In genomic region chr4:120951428-120951973, GRCm38 (mm10) we compare ENCODE assay signal across 8 mouse cellular contexts. TPM values are rescaled to one million over a fixed set of nuclear protein-coding genes. Genes with fewer than 3 reads are reported as not detected.
DNase-seq lines count a peak whose midpoint lies in the region; ATAC-seq and TF ChIP-seq lines count a peak whose summit lies in the region.

Gene Zfp69 (minus strand): TSS chr4:120951699.

- peak within 1 kb of the TSS; percentile 84 for H3K4me3 ChIP-seq in embryonic facial prominence, embryonic 13.5 days
- H3K4me3 ChIP-seq in heart, adult 2 months = peak within 1 kb of the TSS; percentile 82
- H3K4me3 ChIP-seq in limb, embryonic 15.5 days = peak within 1 kb of the TSS; percentile 84
- H3K4me3 ChIP-seq in midbrain, postnatal 0 days (ENCODE audit: low read depth, low read length) = peak within 1 kb of the TSS; percentile 75

- peak; percentile 94 for DNase-seq in A20 (ENCODE audit: low read depth, low spot score)
- DNase-seq in adrenal gland, postnatal 4 days (ENCODE audit: low spot score in 2 of 2) = peak; percentile 82 to 84
- DNase-seq in heart, adult 2 months = peak; percentile 93 to 94
- DNase-seq in kidney, adult 8-10 months = peak; percentile 85 to 88
- peak; percentile 87 for DNase-seq in midbrain, postnatal 0 days (ENCODE audit: low spot score)
- DNase-seq in spleen, postnatal 10 days (ENCODE audit: low spot score in 2 of 2) = peak; percentile 86 to 95

- peak; percentile 93 for TF ChIP-seq POLR2A in heart, adult 2 months (IDR thresholded peaks at IDR 0.05; ENCODE audit: insufficient read depth, low read depth, low read length)

- H3K4me1 ChIP-seq in embryonic facial prominence, embryonic 13.5 days = peaks cover 4% of the 10 kb centered on the region
- H3K4me1 ChIP-seq in heart, adult 2 months (ENCODE audit: control insufficient read depth, insufficient read depth, low read length) = peaks cover 1% of the 10 kb centered on the region
- H3K4me1 ChIP-seq in limb, embryonic 15.5 days = peaks cover 9% of the 10 kb centered on the region; the same call in 1 of the 2 replicates
- H3K4me1 ChIP-seq in midbrain, postnatal 0 days (ENCODE audit: insufficient read depth, low read length) = no peaks in the 10 kb centered on the region; the same call in 1 of the 2 replicates

- intact Hi-C loops in heart, adult 2 months (cut with DNase I) = loop anchor here (1.0 kb wide), 1 partner anchor 26 kb away; the partner anchor contains the start of gene Exo5

- ATAC-seq in embryonic facial prominence, embryonic 13.5 days (ENCODE audit: insufficient number of reproducible peaks, insufficient read depth, low FRiP score, low TSS enrichment, low read depth) = peak; percentile 97
- peak; percentile 97 for ATAC-seq in limb, embryonic 15.5 days (ENCODE audit: insufficient number of reproducible peaks, low FRiP score, low TSS enrichment, low read depth)
- peak; percentile 96 for ATAC-seq in midbrain, postnatal 0 days (ENCODE audit: low FRiP score)

- H3K9me3 ChIP-seq in embryonic facial prominence, embryonic 13.5 days = no peaks in the 10 kb centered on the region
- H3K9me3 ChIP-seq in limb, embryonic 15.5 days = no peaks in the 10 kb centered on the region
- no peaks in the 10 kb centered on the region for H3K9me3 ChIP-seq in midbrain, postnatal 0 days (ENCODE audit: low read length)

- H3K36me3 ChIP-seq in embryonic facial prominence, embryonic 13.5 days = peaks cover 8% of the 10 kb centered on the region
- H3K36me3 ChIP-seq in heart, adult 2 months (ENCODE audit: control insufficient read depth, insufficient read depth, low read length) = no peaks in the 10 kb centered on the region; the same call in 1 of the 2 replicates
- peaks cover 9% of the 10 kb centered on the region for H3K36me3 ChIP-seq in limb, embryonic 15.5 days
- H3K36me3 ChIP-seq in midbrain, postnatal 0 days (ENCODE audit: insufficient read depth, low read length) = no peaks in the 10 kb centered on the region

- peak within 1 kb of the TSS; percentile 90 for H3K9ac ChIP-seq in embryonic facial prominence, embryonic 13.5 days
- peak within 1 kb of the TSS; percentile 89 for H3K9ac ChIP-seq in heart, adult 2 months (ENCODE audit: low read depth, low read length)
- H3K9ac ChIP-seq in limb, embryonic 15.5 days = peak within 1 kb of the TSS; percentile 77
- peak within 1 kb of the TSS; percentile 58 for H3K9ac ChIP-seq in midbrain, postnatal 0 days (replicated peaks; ENCODE audit: low read length, poor library complexity, severe bottlenecking)

- H3K4me2 ChIP-seq in embryonic facial prominence, embryonic 13.5 days = peak within 1 kb of the TSS; percentile 79
- peak within 1 kb of the TSS; percentile 81 for H3K4me2 ChIP-seq in limb, embryonic 15.5 days
- peak within 1 kb of the TSS; percentile 82 for H3K4me2 ChIP-seq in midbrain, postnatal 0 days (ENCODE audit: low read depth, low read length, poor library complexity, severe bottlenecking)

- whole genome bisulfite sequencing in embryonic facial prominence, embryonic 13.5 days = under 1% methylated on average over 59 of the region's 60 CpGs
- WGBS in heart, adult 2 months = under 1% methylated on average over 60 of the region's 60 CpGs
- WGBS in limb, embryonic 15.5 days = under 1% methylated on average over 60 of the region's 60 CpGs
- under 1% methylated on average over 45 of the region's 60 CpGs for WGBS in midbrain, postnatal 0 days

- peak within 1 kb of the TSS; percentile 92 for H3K27ac ChIP-seq in embryonic facial prominence, embryonic 13.5 days
- H3K27ac ChIP-seq in heart, adult 2 months = peak within 1 kb of the TSS; percentile 92
- peak within 1 kb of the TSS; percentile 90 for H3K27ac ChIP-seq in limb, embryonic 15.5 days
- peak within 1 kb of the TSS; percentile 69 for H3K27ac ChIP-seq in midbrain, postnatal 0 days (ENCODE audit: low read depth, low read length)

- H3K27me3 ChIP-seq in embryonic facial prominence, embryonic 13.5 days = no peaks in the 10 kb centered on the region
- H3K27me3 ChIP-seq in heart, adult 2 months (ENCODE audit: control insufficient read depth, insufficient read depth, low read length) = no peaks in the 10 kb centered on the region
- H3K27me3 ChIP-seq in limb, embryonic 15.5 days = no peaks in the 10 kb centered on the region
- no peaks in the 10 kb centered on the region for H3K27me3 ChIP-seq in midbrain, postnatal 0 days (ENCODE audit: insufficient read depth, low read length)

- no peak for TF ChIP-seq CTCF in heart, adult 2 months (IDR thresholded peaks at IDR 0.05)
- TF ChIP-seq CTCF in midbrain, postnatal 0 days (IDR thresholded peaks at IDR 0.05) = no peak

- TF ChIP-seq EP300 in heart, adult 2 months (IDR thresholded peaks at IDR 0.05; ENCODE audit: insufficient read depth, low read depth, low read length) = 0 out of 2 replicates have a peak, but pooled peaks have one; percentile 51

- H3K79me2 ChIP-seq in heart, adult 2 months (replicated peaks; ENCODE audit: control insufficient read depth, insufficient read depth, low read length) = no peaks in the 10 kb centered on the region; the same call in 1 of the 2 replicates

RNA-seq across cellular contexts. Expression of gene Zfp69, which starts in this region (rescaled TPM):
- total RNA-seq in adrenal gland, postnatal 4 days (2021) = 1 to 10 TPM; 5.8 to 6.7 TPM
- polyA plus RNA-seq in embryonic facial prominence, embryonic 13.5 days (2015; fragmentation: Nextera tagmentation; extraction: Ambion mirVana) = 10.0 and 10.9 TPM in 2 replicates
- total RNA-seq in heart, adult 2 months (2021) = 1 to 10 TPM in 1 of 2 experiments, under 1 TPM in 1; 0.82 to 1.1 TPM
- 1.0 and 1.3 TPM in 2 replicates for polyA plus RNA-seq in heart, adult 2 months (2012; rRNA removed)
- 7.9 and 8.2 TPM in 2 replicates for polyA plus RNA-seq in limb, embryonic 15.5 days (2015; fragmentation: Nextera tagmentation; extraction: Ambion mirVana)
- 2.1 and 2.9 TPM in 2 replicates for total RNA-seq in midbrain, postnatal 0 days (2014; rRNA removed)
- 3.9 and 4.8 TPM in 2 replicates for polyA plus RNA-seq in midbrain, postnatal 0 days (2015; fragmentation: Nextera tagmentation; extraction: Ambion mirVana)

Comparison
In these comparisons a context has a peak if more than half of its experiments do, and no peak if none do; other contexts are left out.
1. Peak in every context shown above with its lines: DNase-seq, ATAC-seq, H3K4me3 ChIP-seq and H3K27ac ChIP-seq.